Mouse (Mus musculus): ENCODE measurements at regions not wholly inside any gene's neighbourhood (a gene's known extent, or its start where the extent isn't known, plus 50 kb on each side); places are given as distances from the start of the nearest gene placed in this dataset.

- Histone ChIP-seq H3K4me1 (no peaks in the 10 kb centered on the region), H3K9me3 (no peaks in the 10 kb centered on the region), H3K27me3 (replicated peaks; ENCODE audit: low read depth, poor library complexity, severe bottlenecking) (no peaks in the 10 kb centered on the region), H3K27ac (replicated peaks) (no peak overlapping the region), H3K36me3 (replicated peaks) (no peaks in the 10 kb centered on the region), H3K4me3 (no peak overlapping the region)
- DNase-seq (ENCODE audit: low spot score), result no peak
- 96% methylated on average over 5 of the region's 5 CpGs for WGBS
Measured at GRCm38 (mm10) chr17:63761058-63761457, 101.8 kb upstream of the Fer start.

- Histone ChIP-seq H3K4me1 (no peaks in the 10 kb centered on the region), H3K27ac (replicated peaks) (no peak overlapping the region), H3K27me3 (replicated peaks; ENCODE audit: low read depth, poor library complexity, severe bottlenecking) (no peaks in the 10 kb centered on the region), H3K9me3 (no peaks in the 10 kb centered on the region), H3K36me3 (replicated peaks) (no peaks in the 10 kb centered on the region), H3K4me3 (no peak overlapping the region)
- DNase-seq (ENCODE audit: low spot score), result no peak
- WGBS, result 90% methylated on average over 6 of the region's 6 CpGs
Measured at GRCm38 (mm10) chr17:63771111-63771510, 91.8 kb upstream of the Fer start.

DNA sequence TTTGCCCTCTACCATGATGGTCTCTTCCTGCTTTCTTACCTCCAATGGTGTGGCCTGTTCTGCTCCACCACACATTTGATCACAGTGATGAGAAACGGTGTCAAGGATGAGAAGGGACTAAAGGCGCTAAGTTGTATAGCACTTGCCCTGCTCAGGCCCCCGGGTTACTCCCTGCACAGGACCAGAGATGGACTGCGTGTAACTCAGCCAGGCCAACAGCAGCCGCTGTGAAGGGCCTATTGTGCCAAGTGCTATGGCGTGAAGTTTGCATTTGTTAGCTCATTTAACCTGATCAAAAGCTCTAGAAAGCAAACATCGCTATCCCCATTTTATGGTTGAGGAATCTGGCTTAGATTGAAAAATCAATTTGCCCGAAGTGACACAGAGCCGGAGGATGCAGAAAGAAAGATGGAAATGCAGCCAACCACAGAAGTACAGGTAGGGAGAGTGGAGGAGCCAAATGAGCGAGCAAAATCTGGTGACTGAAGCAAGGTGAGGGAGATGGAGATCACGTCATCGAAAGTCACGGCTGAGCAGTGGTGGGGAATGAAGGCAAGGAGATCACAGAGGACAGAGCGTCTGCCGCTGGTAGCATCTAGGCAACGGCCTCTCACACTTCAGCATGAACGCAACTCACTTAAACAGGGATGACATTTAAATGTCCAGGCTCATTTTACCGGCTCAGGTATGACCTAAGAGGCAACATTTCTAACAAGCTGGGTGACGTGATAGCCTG, 78.3 kb upstream of the Fer start:
- Histone ChIP-seq H3K4me1 (no peaks in the 10 kb centered on the region), H3K36me3 (replicated peaks) (no peaks in the 10 kb centered on the region), H3K27me3 (replicated peaks; ENCODE audit: low read depth, poor library complexity, severe bottlenecking) (no peaks in the 10 kb centered on the region), H3K9me3 (no peaks in the 10 kb centered on the region), H3K27ac (replicated peaks) (no peak overlapping the region), H3K4me3 (no peak overlapping the region)
- no peak for DNase-seq (ENCODE audit: low spot score)
- 87% methylated on average over 19 of the region's 19 CpGs for WGBS

DNA sequence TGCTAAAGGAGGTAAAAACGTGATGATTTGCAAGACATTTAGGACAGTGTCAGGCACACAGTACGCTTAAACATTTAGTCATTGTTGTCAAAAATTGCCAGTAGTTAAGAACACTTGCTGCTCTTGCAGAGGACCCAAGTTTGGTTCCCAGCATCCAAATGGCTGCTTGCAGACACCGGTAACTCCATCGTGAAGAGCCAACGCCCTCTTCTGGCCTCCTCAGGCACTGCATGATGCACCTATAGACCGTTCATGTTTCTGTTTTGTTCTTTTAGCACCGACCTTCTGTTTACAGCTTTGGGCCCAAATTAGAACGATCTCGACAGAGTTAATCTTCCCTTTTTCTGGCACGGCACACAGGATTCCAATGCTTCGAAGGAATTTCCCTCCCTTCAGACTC, 76.4 kb upstream of the Fer start:
- 87% methylated on average over 11 of the region's 11 CpGs for WGBS

GRCm38 (mm10) chr17:63794352-63794751, 68.5 kb upstream of the Fer start:
- H3K4me3 ChIP-seq, result no peak overlapping the region
- no peaks in the 10 kb centered on the region for H3K27me3 ChIP-seq (replicated peaks; ENCODE audit: low read depth, poor library complexity, severe bottlenecking)
- H3K4me1 ChIP-seq, result no peaks in the 10 kb centered on the region
- H3K27ac ChIP-seq (replicated peaks), result no peak overlapping the region
- H3K36me3 ChIP-seq (replicated peaks), result no peaks in the 10 kb centered on the region
- no peak for DNase-seq (ENCODE audit: low spot score)
- H3K9me3 ChIP-seq, result no peaks in the 10 kb centered on the region
- WGBS, result 84% methylated on average over 6 of the region's 6 CpGs

More for the DNA sequence above, 76.4 kb upstream of the Fer start:
- Histone ChIP-seq H3K4me3 (no peak overlapping the region), H3K9me3 (no peaks in the 10 kb centered on the region), H3K27ac (replicated peaks) (no peak overlapping the region), H3K27me3 (replicated peaks; ENCODE audit: low read depth, poor library complexity, severe bottlenecking) (no peaks in the 10 kb centered on the region), H3K4me1 (no peaks in the 10 kb centered on the region), H3K36me3 (replicated peaks) (no peaks in the 10 kb centered on the region)
- DNase-seq (ENCODE audit: low spot score), result no peak

DNA sequence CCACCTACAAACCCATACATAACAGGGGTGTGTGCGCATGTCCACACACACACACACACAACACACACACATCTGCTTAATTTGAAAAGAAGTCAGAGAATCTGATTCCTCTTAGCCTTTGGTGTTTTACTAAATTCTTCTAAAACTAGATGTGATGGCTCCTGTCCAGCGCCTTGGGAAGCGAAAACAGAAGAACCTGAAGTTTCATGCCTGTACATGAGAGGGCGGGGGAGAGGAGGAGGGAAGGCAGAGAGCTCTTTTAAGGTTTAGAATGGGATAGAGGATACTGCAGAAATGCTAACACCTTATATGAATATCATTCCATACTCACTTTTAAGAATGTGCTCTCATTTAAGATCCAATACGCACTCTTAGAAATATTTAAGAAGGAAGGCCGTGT, 64.5 kb upstream of the Fer start:
- no peak overlapping the region for H3K27ac ChIP-seq (replicated peaks)
- DNase-seq (ENCODE audit: low spot score), result no peak
- no peaks in the 10 kb centered on the region for H3K36me3 ChIP-seq (replicated peaks)
- no peaks in the 10 kb centered on the region for H3K9me3 ChIP-seq
- no peaks in the 10 kb centered on the region for H3K27me3 ChIP-seq (replicated peaks; ENCODE audit: low read depth, poor library complexity, severe bottlenecking)
- H3K4me1 ChIP-seq, result no peaks in the 10 kb centered on the region
- WGBS, result 92% methylated on average over 6 of the region's 6 CpGs
- no peak overlapping the region for H3K4me3 ChIP-seq

GRCm38 (mm10) chr17:63798961-63799531, 63.8 kb upstream of the Fer start:
- no peak for DNase-seq (ENCODE audit: low spot score)
- H3K27ac ChIP-seq (replicated peaks), result no peak overlapping the region
- H3K4me1 ChIP-seq, result no peaks in the 10 kb centered on the region
- H3K4me3 ChIP-seq, result no peak overlapping the region
- no peaks in the 10 kb centered on the region for H3K9me3 ChIP-seq
- no peaks in the 10 kb centered on the region for H3K27me3 ChIP-seq (replicated peaks; ENCODE audit: low read depth, poor library complexity, severe bottlenecking)
- no peaks in the 10 kb centered on the region for H3K36me3 ChIP-seq (replicated peaks)
- 87% methylated on average over 6 of the region's 6 CpGs for WGBS

DNA sequence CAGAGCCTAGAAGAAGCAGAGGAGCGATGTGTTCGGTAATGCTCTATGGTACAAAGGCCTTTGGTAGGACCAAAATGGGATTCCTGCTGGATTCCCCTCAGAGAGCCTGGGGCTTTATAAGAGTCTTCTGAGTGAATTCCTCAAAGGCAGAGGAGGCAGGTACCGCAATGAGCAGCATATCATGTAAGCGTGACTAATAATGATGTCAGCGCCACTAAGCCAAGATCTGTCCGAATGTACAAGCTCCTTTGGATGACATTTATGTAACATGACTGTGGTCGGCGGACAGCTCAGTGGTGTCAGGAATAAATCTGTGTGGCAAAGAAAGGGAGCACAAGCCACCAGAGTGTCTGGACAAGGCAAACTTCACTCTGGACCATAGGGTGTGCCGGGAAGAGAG, 61.5 kb upstream of the Fer start:
- no peaks in the 10 kb centered on the region for H3K36me3 ChIP-seq (replicated peaks)
- H3K4me1 ChIP-seq, result no peaks in the 10 kb centered on the region
- WGBS, result 93% methylated on average over 9 of the region's 9 CpGs
- H3K9me3 ChIP-seq, result no peaks in the 10 kb centered on the region
- H3K4me3 ChIP-seq, result no peak overlapping the region
- H3K27me3 ChIP-seq (replicated peaks; ENCODE audit: low read depth, poor library complexity, severe bottlenecking), result no peaks in the 10 kb centered on the region
- DNase-seq (ENCODE audit: low spot score), result no peak
- H3K27ac ChIP-seq (replicated peaks), result no peak overlapping the region

- 84% methylated on average over 5 of the region's 5 CpGs for WGBS
Measured at GRCm38 (mm10) chr17:63802846-63803245, 60.0 kb upstream of the Fer start.

DNA sequence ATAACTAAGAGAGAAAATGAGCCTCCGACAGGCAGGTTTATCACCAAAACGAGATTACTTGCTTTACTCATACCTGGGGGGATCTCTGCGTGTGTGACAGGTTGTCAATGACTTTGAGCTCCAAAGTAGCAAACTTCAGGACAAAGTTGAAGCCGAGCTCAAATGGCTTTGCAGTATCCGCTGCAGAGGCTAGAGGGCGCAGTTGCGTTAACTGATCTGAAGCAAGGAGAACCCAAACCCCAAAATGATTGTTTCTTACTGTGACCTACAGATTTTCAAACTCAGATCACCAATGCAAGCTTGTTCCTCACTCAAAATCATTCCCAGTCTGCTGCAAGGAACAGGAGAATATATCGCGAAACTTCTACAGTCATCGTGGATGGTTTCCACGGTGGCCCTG, 59.3 kb upstream of the Fer start:
- H3K4me3 ChIP-seq, result no peak overlapping the region
- H3K27ac ChIP-seq (replicated peaks), result no peak overlapping the region
- peak; percentile 71 for DNase-seq (ENCODE audit: low spot score)
- no peaks in the 10 kb centered on the region for H3K9me3 ChIP-seq
- H3K4me1 ChIP-seq, result no peaks in the 10 kb centered on the region
- no peaks in the 10 kb centered on the region for H3K27me3 ChIP-seq (replicated peaks; ENCODE audit: low read depth, poor library complexity, severe bottlenecking)
- H3K36me3 ChIP-seq (replicated peaks), result no peaks in the 10 kb centered on the region
- 31% methylated on average over 11 of the region's 11 CpGs for whole genome bisulfite sequencing

More at GRCm38 (mm10) chr17:63802846-63803245, 60.0 kb upstream of the Fer start:
- Histone ChIP-seq H3K9me3 (no peaks in the 10 kb centered on the region), H3K4me1 (no peaks in the 10 kb centered on the region), H3K27me3 (replicated peaks; ENCODE audit: low read depth, poor library complexity, severe bottlenecking) (no peaks in the 10 kb centered on the region), H3K27ac (replicated peaks) (no peak overlapping the region), H3K4me3 (no peak overlapping the region), H3K36me3 (replicated peaks) (no peaks in the 10 kb centered on the region)
- no peak for DNase-seq (ENCODE audit: low spot score)

DNA sequence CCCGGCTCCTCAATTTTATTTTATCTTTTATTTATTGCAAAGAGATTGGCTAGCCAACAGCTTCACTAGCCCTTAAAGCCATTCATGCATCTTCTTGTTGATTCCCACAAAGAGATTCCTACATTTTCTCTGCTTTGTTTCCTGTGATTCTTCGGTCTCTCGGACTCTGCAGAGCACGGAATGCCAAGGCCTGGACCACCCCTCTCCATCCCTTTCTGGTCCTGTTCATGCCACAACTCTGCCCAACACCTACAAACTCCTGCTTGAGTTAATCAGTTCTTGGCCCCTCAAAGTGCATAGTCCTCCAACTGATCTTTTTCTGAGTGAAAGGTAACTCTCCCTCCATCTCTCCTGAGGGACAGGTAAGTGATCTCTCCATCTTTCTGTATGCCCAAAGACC, 58.4 kb upstream of the Fer start:
- DNase-seq (ENCODE audit: low spot score), result no peak
- Histone ChIP-seq H3K4me3 (no peak overlapping the region), H3K9me3 (no peaks in the 10 kb centered on the region), H3K27me3 (replicated peaks; ENCODE audit: low read depth, poor library complexity, severe bottlenecking) (no peaks in the 10 kb centered on the region), H3K27ac (replicated peaks) (no peak overlapping the region), H3K4me1 (no peaks in the 10 kb centered on the region), H3K36me3 (replicated peaks) (no peaks in the 10 kb centered on the region)
- 95% methylated on average over 4 of the region's 4 CpGs for WGBS

DNA sequence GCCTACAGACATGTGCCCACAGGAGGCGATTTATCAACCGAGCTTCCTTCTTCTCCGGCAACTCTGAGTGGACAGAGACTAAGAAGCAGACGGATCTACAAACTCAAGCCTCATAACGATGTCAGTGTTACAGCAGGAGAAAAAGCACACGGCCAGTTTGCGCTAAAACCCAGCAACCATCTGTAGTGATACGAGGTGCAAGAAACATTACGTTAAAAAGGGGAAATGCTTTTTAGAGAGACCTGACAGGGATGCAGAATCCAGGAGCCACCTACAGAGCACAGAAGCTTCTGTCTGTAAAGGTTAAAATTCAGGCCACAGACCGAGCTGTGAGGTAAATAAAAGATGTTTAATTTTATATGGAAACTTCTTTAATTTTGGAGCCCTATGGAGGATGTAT, 56.5 kb upstream of the Fer start:
- no peaks in the 10 kb centered on the region for H3K4me1 ChIP-seq
- no peak for DNase-seq (ENCODE audit: low spot score)
- 94% methylated on average over 10 of the region's 10 CpGs for WGBS
- no peak overlapping the region for H3K4me3 ChIP-seq
- no peaks in the 10 kb centered on the region for H3K9me3 ChIP-seq
- H3K36me3 ChIP-seq (replicated peaks), result no peaks in the 10 kb centered on the region
- no peaks in the 10 kb centered on the region for H3K27me3 ChIP-seq (replicated peaks; ENCODE audit: low read depth, poor library complexity, severe bottlenecking)
- H3K27ac ChIP-seq (replicated peaks), result no peak overlapping the region

DNA sequence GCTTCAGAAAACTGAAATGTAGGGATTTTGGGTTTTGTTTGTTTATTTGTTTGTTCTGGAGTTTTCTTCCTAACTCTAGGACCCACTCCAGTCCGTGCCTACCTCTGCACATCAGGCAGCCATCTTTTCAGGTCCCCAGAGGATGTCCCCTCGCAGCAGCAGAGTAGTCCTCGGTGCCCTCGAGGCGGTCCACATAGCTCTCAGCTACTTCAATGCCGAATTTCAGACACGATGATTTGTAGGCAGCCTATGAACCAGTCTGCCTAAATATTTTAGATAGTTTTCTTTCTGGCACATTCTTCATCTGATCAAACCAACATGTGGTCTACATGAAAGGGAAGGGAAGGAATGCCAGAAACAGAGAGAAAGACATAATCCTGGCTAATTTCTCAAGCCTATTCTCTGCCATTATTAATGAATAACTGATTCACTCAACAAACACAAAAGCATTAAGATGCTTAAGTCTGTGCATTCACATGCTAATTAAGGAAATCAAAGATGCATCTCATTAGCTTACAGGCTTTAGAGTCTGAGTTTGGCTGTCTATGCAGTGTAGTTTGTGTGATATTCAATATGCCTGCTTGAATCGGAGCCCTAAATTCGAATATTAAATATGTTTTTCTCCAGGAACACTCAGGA, 55.2 kb upstream of the Fer start:
- 82% methylated on average over 9 of the region's 9 CpGs for WGBS
- H3K9me3 ChIP-seq, result no peaks in the 10 kb centered on the region
- H3K27ac ChIP-seq (replicated peaks), result no peak overlapping the region
- no peaks in the 10 kb centered on the region for H3K36me3 ChIP-seq (replicated peaks)
- no peaks in the 10 kb centered on the region for H3K4me1 ChIP-seq
- H3K27me3 ChIP-seq (replicated peaks; ENCODE audit: low read depth, poor library complexity, severe bottlenecking), result no peaks in the 10 kb centered on the region
- DNase-seq (ENCODE audit: low spot score), result no peak
- no peak overlapping the region for H3K4me3 ChIP-seq

All from embryonic facial prominence, embryonic 10.5 days (tissue).